Mouse (Mus musculus) hindlimb bud, embryonic 11.5 days (tissue): Measurements from ENCODE around the gene Il18.
A peak's percentile ranks its signal among the peaks of the same experiment; 100 is the strongest.
"Not testable (repeated sequence)": the region's sequence is repeated elsewhere in the genome, so short reads cannot be mapped to it uniquely, and the experiment has no call there.

ENCODE experiments used
- DNase-seq: peaks from one replicate; pipeline ENCODE4 v3.0.0-alpha.2; 2012; ENCODE audit warnings: low read depth, low spot score; ENCODE audit errors: extremely low spot score

Gene Il18

DNA sequence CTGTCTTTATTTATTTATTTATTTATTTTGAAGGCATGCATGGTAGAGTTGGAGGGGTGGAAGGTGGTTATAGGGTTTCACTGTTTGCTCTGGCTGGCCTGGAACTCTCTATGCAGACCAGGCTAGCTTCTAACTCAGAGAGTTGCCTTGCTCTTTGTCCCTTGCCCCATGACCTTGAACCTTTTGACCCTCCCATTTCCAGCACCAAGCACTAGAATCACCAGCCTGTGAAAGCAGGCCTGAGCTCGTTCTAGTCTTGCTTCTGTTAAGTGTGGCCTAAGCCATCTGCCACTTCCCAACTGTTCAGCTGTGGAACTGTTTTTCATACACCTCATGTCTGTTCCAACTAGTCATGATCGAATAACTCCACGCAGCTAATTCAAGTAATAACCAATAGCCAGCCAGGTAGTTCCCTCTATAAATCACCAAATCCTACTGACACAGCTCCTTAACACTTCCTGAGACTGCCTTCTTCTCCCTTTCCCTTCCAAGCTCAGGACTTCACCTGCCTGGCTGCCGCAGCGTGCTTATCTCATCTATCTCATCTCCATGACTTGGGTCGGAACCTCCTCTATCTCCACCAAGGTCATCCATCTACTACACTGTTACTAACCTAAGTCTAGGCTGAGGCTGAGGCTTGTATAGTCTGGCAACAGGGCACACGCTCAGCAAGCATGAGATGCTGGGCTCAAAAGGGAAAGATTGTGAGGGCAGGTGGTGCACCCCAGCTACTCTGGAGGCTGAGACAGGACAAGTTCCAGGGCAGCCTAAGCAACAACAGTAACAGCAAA lies 47.6 kb downstream of the Il18 start:
- DNase-seq: no peak

DNA sequence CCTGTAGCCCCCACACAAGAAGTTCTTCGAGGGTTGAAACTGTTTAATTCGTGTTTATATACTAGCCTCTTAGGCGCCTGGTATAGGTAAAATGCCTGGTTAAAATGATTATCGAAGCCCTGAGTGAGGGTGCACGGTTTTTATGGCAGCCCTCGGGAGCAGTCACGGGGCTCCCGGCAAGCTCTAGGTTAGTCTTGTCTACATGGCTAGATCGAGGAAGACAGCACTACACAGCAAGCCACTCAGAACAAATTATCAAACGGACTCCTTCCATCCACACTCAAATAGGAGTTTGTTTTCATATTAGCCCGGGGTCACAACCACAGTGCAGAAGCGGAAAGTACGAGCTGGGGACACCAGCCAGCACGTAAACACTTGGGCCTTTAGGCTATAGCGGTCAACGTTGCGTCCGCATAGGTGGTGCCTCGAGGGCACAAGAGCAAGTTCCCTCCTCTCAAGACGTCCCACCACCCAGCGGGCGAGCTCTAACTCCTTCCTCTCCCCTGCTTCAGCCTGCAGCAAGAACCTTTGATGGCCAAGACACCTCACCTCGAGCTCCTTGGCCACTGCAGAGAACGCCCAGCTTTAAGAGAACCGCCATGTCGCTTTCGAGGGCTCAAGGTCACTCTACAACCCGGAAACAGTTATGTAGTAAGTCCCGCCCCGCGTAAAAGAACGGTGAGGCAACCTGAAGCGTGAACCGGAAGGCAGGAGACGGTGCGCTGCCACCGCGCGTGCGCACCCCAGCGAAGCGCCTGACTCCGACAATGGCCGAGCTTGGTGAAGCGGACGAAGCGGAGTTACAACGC lies 48.8 kb downstream of the Il18 start, which contains the start of the genes Sdhd and Timm8b:
Gene Sdhd (minus strand): TSS at position 624 of the 809 bp plus-strand sequence.
Gene Timm8b (plus strand): TSS at position 722 of the 809 bp plus-strand sequence.
- DNase-seq: peak; percentile 93

GRCm38 (mm10) chr9:50603998-50604324 lies 49.3 kb downstream of the Il18 start:
- no peak for DNase-seq

DNA sequence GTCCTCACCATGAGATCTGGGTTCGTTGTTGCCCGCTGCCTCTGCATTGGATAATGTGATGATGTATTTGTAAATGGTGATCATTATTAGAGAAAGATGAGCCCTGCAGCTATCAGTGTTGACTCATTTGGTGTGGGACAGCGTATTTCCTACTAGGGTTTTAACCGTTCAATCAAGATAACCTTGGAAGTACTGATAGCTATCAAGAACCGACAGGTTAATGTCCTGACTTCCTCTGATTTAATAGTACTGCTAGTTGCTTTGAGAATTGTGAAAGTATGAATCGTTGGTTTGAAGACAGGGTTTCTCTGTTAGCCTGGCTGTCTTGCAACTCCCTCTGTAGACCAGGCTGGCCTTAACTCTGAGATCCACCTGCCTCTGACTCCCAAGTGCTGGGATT lies 49.7 kb downstream of the Il18 start:
- DNase-seq: no peak

DNA sequence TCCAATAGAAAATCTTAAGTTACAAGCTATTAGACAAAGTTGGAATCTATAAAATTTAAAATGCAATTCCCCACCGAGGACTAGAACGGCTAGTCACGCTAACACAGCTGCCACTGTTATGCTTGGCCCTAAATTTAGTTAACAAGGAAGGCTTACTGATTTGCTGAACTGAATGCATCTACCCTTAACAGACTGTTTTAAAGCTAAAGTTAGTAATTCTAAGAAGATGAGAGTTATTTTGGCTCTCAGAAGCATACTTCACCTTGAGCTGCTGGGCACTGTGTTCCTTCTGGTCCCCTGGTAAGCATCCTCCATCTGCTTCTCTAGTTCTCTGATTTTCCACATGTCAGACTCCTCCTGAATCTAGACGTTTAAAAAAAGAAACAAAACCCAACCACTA lies 57.5 kb downstream of the Il18 start:
- DNase-seq: no peak

GRCm38 (mm10) chr9:50616161-50616560 lies 61.5 kb downstream of the Il18 start:
- DNase-seq: no peak

DNA sequence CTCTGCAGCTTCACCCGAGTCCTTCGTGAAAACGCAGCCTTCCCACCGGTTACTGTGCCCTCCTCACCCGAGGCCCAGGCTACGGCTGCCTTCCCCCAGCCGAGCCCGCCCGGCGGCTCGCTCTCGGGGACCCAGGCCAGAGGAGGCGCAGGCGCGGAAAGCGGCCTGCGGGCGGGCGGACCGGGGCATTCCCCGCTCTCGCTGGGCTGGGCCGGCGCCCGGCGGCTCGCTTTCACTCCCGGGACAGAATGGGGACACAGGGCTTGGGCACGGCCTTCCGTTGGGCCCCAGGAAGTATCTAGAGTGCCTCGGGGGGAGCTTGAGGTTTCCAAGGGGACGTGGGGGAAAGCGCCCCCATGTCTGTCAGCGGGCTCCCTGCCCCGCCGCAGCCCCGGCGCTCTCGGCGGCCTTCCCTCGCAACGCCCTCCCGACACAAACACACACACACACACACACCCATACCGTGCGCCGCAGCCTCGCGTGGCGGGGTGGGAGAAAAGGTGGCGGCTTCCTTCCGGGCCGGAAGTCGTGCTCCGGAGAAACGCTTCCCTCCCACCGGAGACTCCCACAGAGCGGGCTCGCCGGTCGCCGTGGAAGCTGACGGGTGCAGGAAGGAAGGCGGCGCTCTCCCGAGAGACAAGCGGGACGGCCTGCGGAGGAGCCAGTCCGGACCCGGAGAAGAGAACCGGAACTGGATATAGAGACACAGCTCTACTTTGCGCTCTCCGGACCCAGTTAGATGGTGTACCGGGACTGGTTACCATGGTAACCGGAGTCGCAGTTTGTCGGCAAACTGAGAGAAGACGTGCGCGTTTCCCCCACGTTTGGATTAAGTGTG lies 62.4 kb downstream of the Il18 start, which contains the start of the genes Pih1d2 and Nkapd1:
Gene Pih1d2 (plus strand): TSS at position 556 of the 838 bp plus-strand sequence.
Gene Nkapd1 (minus strand): TSS at position 699 of the 838 bp plus-strand sequence.
- peak; percentile 89 for DNase-seq

- no peak for DNase-seq
Observed at GRCm38 (mm10) chr9:50617794-50618330, 63.2 kb downstream of the Il18 start.

DNA sequence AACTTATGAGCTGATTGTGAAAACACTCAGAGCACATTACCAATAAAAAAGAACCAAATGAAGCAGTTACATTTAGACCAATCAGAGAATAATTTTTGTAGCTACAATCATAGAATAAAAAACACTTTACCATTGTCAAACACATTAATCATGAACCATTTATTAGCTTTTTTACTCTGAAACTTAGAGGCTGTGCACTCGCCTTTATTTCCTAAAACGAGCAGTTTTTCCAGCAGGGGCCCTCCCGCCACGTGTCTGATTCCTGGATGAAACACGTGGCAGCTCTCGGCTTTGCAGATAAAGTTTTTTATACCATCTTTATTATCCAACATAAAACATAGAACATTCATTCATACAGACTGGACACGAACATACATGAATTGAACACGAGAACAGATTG lies 76.3 kb downstream of the Il18 start:
- not testable (repeated sequence) for DNase-seq
